17 mouse cellular contexts compared by ENCODE assay signal in genomic region chr12:30015501-30015900, GRCm38 (mm10).
"Had no signal": no experiment of that assay in that cellular context is flagged by ENCODE, and none has a peak within 500 bp of the region (broad histone marks: within the 10 kb centered on the region; RNA-seq: fewer than 3 reads in every experiment).

No protein-coding gene starts in this region.

- DNase-seq: liver, postnatal 0 days; lung, adult 2 months; lung, postnatal 14 days; lung, postnatal 36 days; thymus, adult 2 months; thymus, postnatal 25 days; thymus, postnatal 4 days had no signal

- H3K4me2 ChIP-seq: lung, embryonic 15.5 days; midbrain, embryonic 11.5 days; midbrain, embryonic 13.5 days; midbrain, embryonic 15.5 days; neural tube, embryonic 12.5 days; stomach, embryonic 15.5 days had no signal

- H3K4me1 ChIP-seq: lung, embryonic 15.5 days; megakaryocyte, embryonic 14.5 days; midbrain, embryonic 15.5 days; neural tube, embryonic 12.5 days; stomach, embryonic 15.5 days had no signal

- H3K27me3 ChIP-seq: lung, embryonic 15.5 days; megakaryocyte, embryonic 14.5 days; midbrain, embryonic 13.5 days; midbrain, embryonic 15.5 days; neural tube, embryonic 12.5 days; stomach, embryonic 15.5 days had no signal

- H3K9me3 ChIP-seq: lung, embryonic 15.5 days; midbrain, embryonic 13.5 days; midbrain, embryonic 15.5 days; neural tube, embryonic 12.5 days; stomach, embryonic 15.5 days had no signal

- H3K4me3 ChIP-seq: lung, embryonic 15.5 days; megakaryocyte, embryonic 14.5 days; midbrain, embryonic 13.5 days; midbrain, embryonic 15.5 days; neural tube, embryonic 12.5 days; stomach, embryonic 15.5 days had no signal

- H3K9ac ChIP-seq: liver, postnatal 0 days; lung, embryonic 15.5 days; midbrain, embryonic 13.5 days; midbrain, embryonic 15.5 days; neural tube, embryonic 12.5 days; stomach, embryonic 15.5 days had no signal

- H3K27ac ChIP-seq: lung, embryonic 15.5 days; macrophage; midbrain, embryonic 13.5 days; midbrain, embryonic 15.5 days; neural tube, embryonic 12.5 days; stomach, embryonic 15.5 days; stomach, postnatal 0 days had no signal

- ATAC-seq: liver, postnatal 0 days; lung, postnatal 0 days; midbrain, embryonic 13.5 days; midbrain, embryonic 15.5 days had no signal
